Mouse (Mus musculus): ENCODE measurements around the gene Sox12.
"Not testable (repeated sequence)": the region's sequence is repeated elsewhere in the genome, so short reads cannot be mapped to it uniquely, and the experiment has no call there.

The Sox12 gene

GRCm38 (mm10) chr2:152397680-152398435, at the start of gene Sox12:
Sox12 (minus strand) TSS chr2:152398063.
- peak; percentile 98 for DNase-seq

- DNase-seq, result no peak
These were observed 49.6 kb upstream of the Sox12 start for GRCm38 (mm10) chr2:152447461-152447860.

- no peak for DNase-seq
These were observed 48.8 kb upstream of the Sox12 start for GRCm38 (mm10) chr2:152446642-152447041.

GRCm38 (mm10) chr2:152443281-152443680, 45.4 kb upstream of the Sox12 start:
- DNase-seq, result no peak

GRCm38 (mm10) chr2:152442322-152442721, 44.5 kb upstream of the Sox12 start:
- no peak for DNase-seq

- no peak for DNase-seq
These were observed 42.0 kb upstream of the Sox12 start for GRCm38 (mm10) chr2:152439833-152440232.

GRCm38 (mm10) chr2:152438963-152439362, 41.1 kb upstream of the Sox12 start:
- no peak for DNase-seq

- DNase-seq, result peak; percentile 90
These were observed 39.4 kb upstream of the Sox12 start for GRCm38 (mm10) chr2:152436983-152437860.

- no peak for DNase-seq
These were observed 38.6 kb upstream of the Sox12 start for GRCm38 (mm10) chr2:152436405-152436901.

- DNase-seq, result not testable (repeated sequence)
These were observed 30.6 kb upstream of the Sox12 start for GRCm38 (mm10) chr2:152428481-152428880.

- DNase-seq, result no peak
These were observed 29.6 kb upstream of the Sox12 start for GRCm38 (mm10) chr2:152427493-152427892.

GRCm38 (mm10) chr2:152415786-152416185, 17.9 kb upstream of the Sox12 start:
- no peak for DNase-seq

- no peak for DNase-seq
These were observed 17.4 kb upstream of the Sox12 start, which contains the start of gene 6820408C15Rik for GRCm38 (mm10) chr2:152415287-152415686. 6820408C15Rik (plus strand) TSS chr2:152415587.

- DNase-seq, result peak; percentile 56 to 57
These were observed 16.8 kb upstream of the Sox12 start, which contains the start of gene Zcchc3 for GRCm38 (mm10) chr2:152414591-152415165. Zcchc3 (minus strand) TSS chr2:152415027.

GRCm38 (mm10) chr2:152413765-152414584, 16.1 kb upstream of the Sox12 start:
- peak; percentile 29 to 34 for DNase-seq

- no peak for DNase-seq
These were observed 15.4 kb upstream of the Sox12 start for GRCm38 (mm10) chr2:152413158-152413764.

- DNase-seq, result no peak
These were observed 14.8 kb upstream of the Sox12 start for GRCm38 (mm10) chr2:152412526-152413157.

- no peak for DNase-seq
These were observed 13.6 kb upstream of the Sox12 start for GRCm38 (mm10) chr2:152411471-152411870.

- no peak for DNase-seq
These were observed 13.1 kb upstream of the Sox12 start for GRCm38 (mm10) chr2:152410971-152411371.

GRCm38 (mm10) chr2:152409781-152410180, 11.9 kb upstream of the Sox12 start:
- DNase-seq, result no peak

GRCm38 (mm10) chr2:152406126-152406525, 8.3 kb upstream of the Sox12 start:
- peak; percentile 86 to 87 for DNase-seq
